Mouse (Mus musculus): Measurements from ENCODE around the gene Gzmn. TPM values are rescaled to one million over a fixed set of nuclear protein-coding genes. Genes with fewer than 3 reads are reported as not detected.

The Gzmn gene
- total RNA-seq, 2 experiments from 2014 or later, result not detected

Other genes starting within 250 kb of the Gzmn start
- 1 to 10 TPM in 1 of 2 experiments, under 1 TPM in 1; 0.48 to 1.2 TPM for gene Cma1, start 229.9 kb downstream of the Gzmn start, total RNA-seq (2021)
- gene Cma2, start 223.6 kb downstream of the Gzmn start, total RNA-seq (2021), result not detected
- not detected for gene Mcpt1, start 156.6 kb downstream of the Gzmn start, total RNA-seq (2021)
- gene Mcpt9, start 144.1 kb downstream of the Gzmn start, total RNA-seq (2021), result not detected
- gene Mcpt2, start 132.6 kb downstream of the Gzmn start, total RNA-seq (2021), result not detected
- gene Mcpt4, start 112.3 kb downstream of the Gzmn start, total RNA-seq (2021), result not detected
- not detected for gene Mcpt8, start 89.3 kb downstream of the Gzmn start, total RNA-seq (2021)
- not detected for gene Ctsg, start 72.0 kb downstream of the Gzmn start, total RNA-seq (2021)
- not detected for gene Gzme, start 54.0 kb downstream of the Gzmn start, total RNA-seq (2021)
- not detected for gene Gzmd, start 42.0 kb downstream of the Gzmn start, total RNA-seq (2021)
- gene Gzmg, start 15.0 kb downstream of the Gzmn start, total RNA-seq (2021), result not detected
- not detected for gene Gzmf, start 36.8 kb upstream of the Gzmn start, total RNA-seq (2021)
- not detected for gene Gzmc, start 60.1 kb upstream of the Gzmn start, total RNA-seq (2021)
- not detected for gene Gzmb, start 87.7 kb upstream of the Gzmn start, total RNA-seq (2021)
- gene Atp12a, start 190.5 kb upstream of the Gzmn start, total RNA-seq (2021), result not detected
- under 1 TPM; 0.30 to 0.33 TPM for gene Rnf17, start 228.0 kb upstream of the Gzmn start, total RNA-seq (2021)